Mouse (Mus musculus): ENCODE measurements around the gene Tex9.

Gene Tex9

GRCm38 (mm10) chr9:72492194-72492565, at the start of gene Tex9:
TSS of gene Tex9 (minus strand) at chr9:72492212.
- no peak for DNase-seq

- no peak for DNase-seq
Measured at GRCm38 (mm10) chr9:72537086-72537485, 45.1 kb upstream of the Tex9 start.

- DNase-seq, result no peak
Measured at GRCm38 (mm10) chr9:72535394-72535793, 43.4 kb upstream of the Tex9 start.

GRCm38 (mm10) chr9:72534985-72535384, 43.0 kb upstream of the Tex9 start:
- no peak for DNase-seq

GRCm38 (mm10) chr9:72533089-72533415, 41.0 kb upstream of the Tex9 start:
- DNase-seq, result peak; percentile 64

GRCm38 (mm10) chr9:72532381-72533088, 40.5 kb upstream of the Tex9 start:
- DNase-seq, result peak; percentile 78

GRCm38 (mm10) chr9:72531996-72532380, 40.0 kb upstream of the Tex9 start, which contains the start of gene Rfx7:
TSS of gene Rfx7 (plus strand) at chr9:72532240.
- DNase-seq, result peak; percentile 91

- DNase-seq, result peak; percentile 92
Measured at GRCm38 (mm10) chr9:72531291-72531995, 39.4 kb upstream of the Tex9 start.

GRCm38 (mm10) chr9:72530824-72531223, 38.8 kb upstream of the Tex9 start:
- DNase-seq, result no peak

GRCm38 (mm10) chr9:72530237-72530636, 38.2 kb upstream of the Tex9 start:
- peak; percentile 95 for DNase-seq

- DNase-seq, result no peak
Measured at GRCm38 (mm10) chr9:72526091-72526490, 34.1 kb upstream of the Tex9 start.

GRCm38 (mm10) chr9:72520849-72521248, 28.8 kb upstream of the Tex9 start:
- no peak for DNase-seq

- DNase-seq, result no peak
Measured at GRCm38 (mm10) chr9:72519246-72519645, 27.2 kb upstream of the Tex9 start.

GRCm38 (mm10) chr9:72515366-72515765, 23.4 kb upstream of the Tex9 start:
- DNase-seq, result no peak

GRCm38 (mm10) chr9:72512229-72512981, 20.4 kb upstream of the Tex9 start:
- no peak for DNase-seq

GRCm38 (mm10) chr9:72497171-72497570, 5.2 kb upstream of the Tex9 start:
- no peak for DNase-seq

GRCm38 (mm10) chr9:72496691-72497090, 4.7 kb upstream of the Tex9 start:
- no peak for DNase-seq

- no peak for DNase-seq
Measured at GRCm38 (mm10) chr9:72493984-72494685, 2.1 kb upstream of the Tex9 start.

GRCm38 (mm10) chr9:72493465-72493864, 1.5 kb upstream of the Tex9 start:
- no peak for DNase-seq

GRCm38 (mm10) chr9:72491559-72492193, 336 bp downstream of the Tex9 start:
- peak; percentile 95 for DNase-seq

- DNase-seq, result no peak
Measured at GRCm38 (mm10) chr9:72489131-72489530, 2.9 kb downstream of the Tex9 start.

GRCm38 (mm10) chr9:72488523-72488922, 3.5 kb downstream of the Tex9 start:
- no peak for DNase-seq

GRCm38 (mm10) chr9:72479276-72479675, 12.7 kb downstream of the Tex9 start:
- no peak for DNase-seq
